Mouse (Mus musculus) thymus, postnatal 14 days (tissue): ENCODE results near the gene Rcc2.

ENCODE experiments used
- DNase-seq: peaks from one replicate; pipeline ENCODE4 v3.0.0; 2021

Rcc2 gene

DNA sequence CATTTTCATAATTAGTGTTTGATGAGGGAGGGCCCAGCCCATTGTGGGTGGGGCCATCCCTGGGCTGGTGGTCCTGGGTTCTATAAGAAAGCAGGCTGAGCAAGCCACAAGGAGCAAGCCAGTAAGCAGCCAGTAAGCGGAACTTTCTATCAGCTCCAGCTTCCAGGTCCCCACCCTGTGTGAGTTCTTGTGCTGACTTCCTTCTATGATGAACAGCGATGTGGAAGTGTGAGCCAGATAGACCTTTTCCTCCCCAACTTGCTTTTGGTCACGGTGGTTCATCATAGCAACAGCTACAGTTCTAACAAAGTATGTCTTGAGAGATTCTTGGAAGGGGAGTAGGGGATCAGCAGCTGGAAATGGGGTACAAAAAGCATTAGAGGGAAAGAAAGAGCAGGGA is 65.6 kb downstream of the Rcc2 start:
- no peak for DNase-seq

- DNase-seq = no peak
Measured at GRCm38 (mm10) chr4:140768973-140769372, 68.6 kb downstream of the Rcc2 start.

DNA sequence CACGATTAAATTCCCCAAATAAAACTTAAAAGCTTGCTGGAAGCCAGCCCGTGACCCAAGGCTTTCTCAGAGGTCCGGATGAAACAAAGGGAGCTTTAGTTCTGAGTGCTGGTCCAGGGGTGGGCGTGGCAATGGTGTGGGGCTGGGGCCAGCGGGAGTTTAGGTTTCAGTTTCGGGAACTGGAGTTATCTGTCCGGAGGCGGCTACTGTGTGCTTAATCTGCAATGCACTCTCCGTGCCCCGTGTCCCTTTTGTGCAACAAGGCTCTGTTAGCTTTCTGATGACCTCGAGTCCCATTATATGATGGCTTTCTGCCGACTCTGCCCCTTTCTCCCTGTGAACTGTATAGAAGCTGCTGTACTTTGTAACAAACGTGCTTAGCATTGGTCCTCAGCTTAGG is 70.1 kb downstream of the Rcc2 start:
- no peak for DNase-seq

- DNase-seq = no peak
Measured at GRCm38 (mm10) chr4:140771091-140771490, 70.8 kb downstream of the Rcc2 start.
